Mouse (Mus musculus): ENCODE results near the gene Lsamp. TPM values are rescaled to one million over a fixed set of nuclear protein-coding genes. Genes with fewer than 3 reads are reported as not detected.
A peak's percentile ranks its signal among the peaks of the same experiment; 100 is the strongest.

Gene Lsamp
- polyA plus RNA-seq, 1 experiment from 2014 or later = 2.1 TPM

- Histone ChIP-seq H3K4me3 (no peak overlapping the region), H3K4me1 (no peaks in the 10 kb centered on the region), H3K36me3 (no peaks in the 10 kb centered on the region), H3K9me3 (replicated peaks) (no peaks in the 10 kb centered on the region), H3K27me3 (ENCODE audit: low read depth, poor library complexity, severe bottlenecking) (no peaks in the 10 kb centered on the region), H3K27ac (no peak overlapping the region)
- no peak for DNase-seq (ENCODE audit: low spot score)
- 87% methylated on average over 5 of the region's 5 CpGs for WGBS
These were observed 672.2 kb downstream of the Lsamp start for GRCm38 (mm10) chr16:40656347-40656746.

GRCm38 (mm10) chr16:40656871-40657270, 672.7 kb downstream of the Lsamp start:
- DNase-seq (ENCODE audit: low spot score) = no peak
- Histone ChIP-seq H3K4me3 (no peak overlapping the region), H3K4me1 (no peaks in the 10 kb centered on the region), H3K9me3 (replicated peaks) (no peaks in the 10 kb centered on the region), H3K27me3 (ENCODE audit: low read depth, poor library complexity, severe bottlenecking) (no peaks in the 10 kb centered on the region), H3K36me3 (no peaks in the 10 kb centered on the region), H3K27ac (no peak overlapping the region)
- WGBS = 64% methylated on average over 6 of the region's 6 CpGs

GRCm38 (mm10) chr16:40685531-40685930, 701.4 kb downstream of the Lsamp start:
- H3K4me3 ChIP-seq = no peak overlapping the region
- no peak for DNase-seq (ENCODE audit: low spot score)
- H3K27ac ChIP-seq = no peak overlapping the region
- H3K27me3 ChIP-seq (ENCODE audit: low read depth, poor library complexity, severe bottlenecking) = no peaks in the 10 kb centered on the region
- no peaks in the 10 kb centered on the region for H3K4me1 ChIP-seq
- no peaks in the 10 kb centered on the region for H3K36me3 ChIP-seq
- no peaks in the 10 kb centered on the region for H3K9me3 ChIP-seq (replicated peaks)

- WGBS = 27% methylated on average over 2 of the region's 2 CpGs
- no peak for DNase-seq (ENCODE audit: low spot score)
- Histone ChIP-seq H3K4me1 (no peaks in the 10 kb centered on the region), H3K4me3 (no peak overlapping the region), H3K9me3 (replicated peaks) (no peaks in the 10 kb centered on the region), H3K27ac (no peak overlapping the region), H3K27me3 (ENCODE audit: low read depth, poor library complexity, severe bottlenecking) (no peaks in the 10 kb centered on the region), H3K36me3 (no peaks in the 10 kb centered on the region)
These were observed 708.1 kb downstream of the Lsamp start for GRCm38 (mm10) chr16:40692292-40692691.

- H3K36me3 ChIP-seq = no peaks in the 10 kb centered on the region
- no peak overlapping the region for H3K4me3 ChIP-seq
- no peaks in the 10 kb centered on the region for H3K4me1 ChIP-seq
- H3K27me3 ChIP-seq (ENCODE audit: low read depth, poor library complexity, severe bottlenecking) = no peaks in the 10 kb centered on the region
- DNase-seq (ENCODE audit: low spot score) = no peak
- no peak overlapping the region for H3K27ac ChIP-seq
- H3K9me3 ChIP-seq (replicated peaks) = no peaks in the 10 kb centered on the region
- WGBS = 78% methylated on average over 3 of the region's 3 CpGs
These were observed 713.1 kb downstream of the Lsamp start for GRCm38 (mm10) chr16:40697253-40697652.

- WGBS = 70% methylated on average over 2 of the region's 2 CpGs
- Histone ChIP-seq H3K27ac (no peak overlapping the region), H3K4me1 (no peaks in the 10 kb centered on the region; the same call in 1 of the 2 replicates), H3K27me3 (ENCODE audit: low read depth, poor library complexity, severe bottlenecking) (no peaks in the 10 kb centered on the region), H3K4me3 (no peak overlapping the region), H3K9me3 (replicated peaks) (no peaks in the 10 kb centered on the region), H3K36me3 (no peaks in the 10 kb centered on the region)
- DNase-seq (ENCODE audit: low spot score) = no peak
These were observed 724.4 kb downstream of the Lsamp start for GRCm38 (mm10) chr16:40708558-40708957.

- H3K36me3 ChIP-seq = no peaks in the 10 kb centered on the region
- WGBS = 58% methylated on average over 4 of the region's 4 CpGs
- H3K9me3 ChIP-seq (replicated peaks) = no peaks in the 10 kb centered on the region
- no peaks in the 10 kb centered on the region for H3K27me3 ChIP-seq (ENCODE audit: low read depth, poor library complexity, severe bottlenecking)
- H3K27ac ChIP-seq = no peak overlapping the region
- no peak for DNase-seq (ENCODE audit: low spot score)
- no peaks in the 10 kb centered on the region; the same call in 1 of the 2 replicates for H3K4me1 ChIP-seq
- no peak overlapping the region for H3K4me3 ChIP-seq
These were observed 725.4 kb downstream of the Lsamp start for GRCm38 (mm10) chr16:40709574-40709973.

GRCm38 (mm10) chr16:40710068-40710467, 725.9 kb downstream of the Lsamp start:
- Histone ChIP-seq H3K4me3 (no peak overlapping the region), H3K36me3 (no peaks in the 10 kb centered on the region), H3K9me3 (replicated peaks) (no peaks in the 10 kb centered on the region), H3K27ac (no peak overlapping the region), H3K4me1 (no peaks in the 10 kb centered on the region; the same call in 1 of the 2 replicates), H3K27me3 (ENCODE audit: low read depth, poor library complexity, severe bottlenecking) (no peaks in the 10 kb centered on the region)
- WGBS = 73% methylated on average over 3 of the region's 3 CpGs
- DNase-seq (ENCODE audit: low spot score) = no peak

- Histone ChIP-seq H3K9me3 (replicated peaks) (no peaks in the 10 kb centered on the region), H3K4me1 (no peaks in the 10 kb centered on the region; the same call in 1 of the 2 replicates), H3K4me3 (no peak overlapping the region), H3K27me3 (ENCODE audit: low read depth, poor library complexity, severe bottlenecking) (no peaks in the 10 kb centered on the region), H3K27ac (no peak overlapping the region), H3K36me3 (no peaks in the 10 kb centered on the region)
- no peak for DNase-seq (ENCODE audit: low spot score)
- 94% methylated on average over 5 of the region's 5 CpGs for WGBS
These were observed 726.3 kb downstream of the Lsamp start for GRCm38 (mm10) chr16:40710491-40710890.

- no peaks in the 10 kb centered on the region for H3K36me3 ChIP-seq
- no peak for DNase-seq (ENCODE audit: low spot score)
- no peaks in the 10 kb centered on the region; the same call in 1 of the 2 replicates for H3K4me1 ChIP-seq
- H3K27me3 ChIP-seq (ENCODE audit: low read depth, poor library complexity, severe bottlenecking) = no peaks in the 10 kb centered on the region
- H3K4me3 ChIP-seq = no peak overlapping the region
- no peaks in the 10 kb centered on the region for H3K9me3 ChIP-seq (replicated peaks)
- no peak overlapping the region for H3K27ac ChIP-seq
- WGBS = 53% methylated on average over 3 of the region's 3 CpGs
These were observed 729.6 kb downstream of the Lsamp start for GRCm38 (mm10) chr16:40713725-40714124.

- Histone ChIP-seq H3K36me3 (no peaks in the 10 kb centered on the region), H3K27me3 (ENCODE audit: low read depth, poor library complexity, severe bottlenecking) (no peaks in the 10 kb centered on the region), H3K4me3 (no peak overlapping the region), H3K9me3 (replicated peaks) (no peaks in the 10 kb centered on the region), H3K27ac (no peak overlapping the region), H3K4me1 (no peaks in the 10 kb centered on the region)
- peak; percentile 72 for DNase-seq (ENCODE audit: low spot score)
- WGBS = 32% methylated on average over 6 of the region's 6 CpGs
These were observed 754.9 kb downstream of the Lsamp start for GRCm38 (mm10) chr16:40739015-40739414.

GRCm38 (mm10) chr16:40739771-40740170, 755.6 kb downstream of the Lsamp start:
- no peak for DNase-seq (ENCODE audit: low spot score)
- Histone ChIP-seq H3K9me3 (replicated peaks) (no peaks in the 10 kb centered on the region), H3K36me3 (no peaks in the 10 kb centered on the region), H3K27me3 (ENCODE audit: low read depth, poor library complexity, severe bottlenecking) (no peaks in the 10 kb centered on the region), H3K27ac (no peak overlapping the region), H3K4me1 (no peaks in the 10 kb centered on the region), H3K4me3 (no peak overlapping the region)
- 90% methylated on average over 6 of the region's 6 CpGs for WGBS

GRCm38 (mm10) chr16:40740273-40740672, 756.1 kb downstream of the Lsamp start:
- Histone ChIP-seq H3K9me3 (replicated peaks) (no peaks in the 10 kb centered on the region), H3K27me3 (ENCODE audit: low read depth, poor library complexity, severe bottlenecking) (no peaks in the 10 kb centered on the region), H3K4me3 (no peak overlapping the region), H3K36me3 (no peaks in the 10 kb centered on the region), H3K4me1 (no peaks in the 10 kb centered on the region), H3K27ac (no peak overlapping the region)
- 86% methylated on average over 8 of the region's 8 CpGs for WGBS
- no peak for DNase-seq (ENCODE audit: low spot score)

GRCm38 (mm10) chr16:40827191-40827590, 843.0 kb downstream of the Lsamp start:
- Histone ChIP-seq H3K27ac (no peak overlapping the region), H3K27me3 (ENCODE audit: low read depth, poor library complexity, severe bottlenecking) (no peaks in the 10 kb centered on the region), H3K4me1 (no peaks in the 10 kb centered on the region), H3K36me3 (no peaks in the 10 kb centered on the region), H3K9me3 (replicated peaks) (no peaks in the 10 kb centered on the region), H3K4me3 (no peak overlapping the region)
- no peak for DNase-seq (ENCODE audit: low spot score)
- WGBS = 73% methylated on average over 1 of the region's 1 CpGs
